Mouse (Mus musculus): ENCODE data around the gene Gm20696.

DNA sequence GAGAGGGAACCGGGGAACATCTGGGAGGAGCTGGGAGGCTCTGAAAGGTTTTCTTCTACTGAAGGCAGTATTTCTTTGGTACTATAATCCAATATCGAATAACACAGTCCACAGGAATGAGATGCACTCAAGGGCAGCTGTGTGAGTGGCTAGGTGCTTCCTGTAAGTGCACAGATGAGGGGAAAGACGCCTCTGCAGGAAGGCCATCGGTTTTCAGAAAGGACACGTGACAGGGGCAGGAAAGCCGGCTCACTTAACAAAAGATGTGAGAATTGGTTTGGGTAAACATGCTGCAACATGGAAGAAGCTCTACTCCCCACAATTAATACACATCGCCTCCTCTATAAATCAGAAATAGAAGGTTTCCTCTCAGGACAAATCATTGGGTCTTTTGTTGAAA is 40.8 kb downstream of the Gm20696 start:
- TF ChIP-seq CTCF (IDR thresholded peaks at IDR 0.05; ENCODE audit: extremely low read depth, insufficient read depth, insufficient read length, insufficient replicate concordance): no peak
- no peak for TF ChIP-seq POLR2A (IDR thresholded peaks at IDR 0.05; ENCODE audit: low read depth, low read length)
